Mouse (Mus musculus) stomach, postnatal 0 days (tissue): ENCODE measurements around the gene Rhoj. TPM values are rescaled to one million over a fixed set of nuclear protein-coding genes. Genes with fewer than 3 reads are reported as not detected.

Source experiments
- ATAC-seq: fragments of 200-750 bp; cut with Nextera tagmentation; 2 replicates; pipeline ENCODE4 v1.8.0; 2017; ENCODE audit not compliant: low FRiP score, low TSS enrichment
- DNase-seq: peaks from one replicate; pipeline ENCODE4 v3.0.0-alpha.2; 2016; ENCODE audit warnings: low spot score
- H3K27ac ChIP-seq: fragments of 300-500 bp; sonication (generic); replicated peaks from 2 replicates; pipeline ENCODE4 v1.5.1; 2014; ENCODE audit warnings: mild to moderate bottlenecking, control low read depth
- H3K27me3 ChIP-seq: fragments of 300-500 bp; sonication (generic); 2 replicates; pipeline ENCODE4 v1.6.1; 2014; ENCODE audit warnings: low read length; ENCODE audit not compliant: control insufficient read depth, insufficient read depth
- H3K36me3 ChIP-seq: fragments of 300-500 bp; sonication (generic); 2 replicates; pipeline ENCODE4 v1.6.1; 2014; ENCODE audit warnings: low read length, mixed read lengths; ENCODE audit not compliant: control insufficient read depth, insufficient read depth
- H3K4me1 ChIP-seq: fragments of 300-500 bp; sonication (generic); replicated peaks from 2 replicates; pipeline ENCODE4 v1.6.1; 2014; ENCODE audit warnings: antibody characterized with exemption; ENCODE audit not compliant: control insufficient read depth, insufficient read depth
- H3K4me2 ChIP-seq: fragments of 300-500 bp; sonication (generic); replicated peaks from 2 replicates; pipeline ENCODE4 v1.6.1; 2014; ENCODE audit warnings: low read depth, mild to moderate bottlenecking, control low read depth, moderate library complexity
- H3K4me3 ChIP-seq: fragments of 300-500 bp; sonication (generic); 2 replicates; pipeline ENCODE4 v1.5.1; 2014; ENCODE audit warnings: low read depth, low read length, control low read depth
- H3K9ac ChIP-seq: fragments of 300-500 bp; sonication (generic); 2 replicates; pipeline ENCODE4 v1.6.1; 2014; ENCODE audit warnings: mild to moderate bottlenecking, low read length, control low read depth, mixed read lengths
- H3K9me3 ChIP-seq: fragments of 300-500 bp; sonication (generic); 2 replicates; pipeline ENCODE4 v1.6.1; 2016; ENCODE audit warnings: low read length; ENCODE audit not compliant: control insufficient read depth
- CTCF ChIP-seq: IDR thresholded peaks from 2 replicates; pipeline ENCODE4 v1.5.1; 2016; ENCODE audit warnings: antibody characterized with exemption, low read depth, mild to moderate bottlenecking, moderate library complexity
- EP300 ChIP-seq: optimal IDR thresholded peaks from 2 replicates; pipeline ENCODE3; 2016; ENCODE audit warnings: antibody characterized with exemption
- WGBS: fragments of 180-500 bp; shearing (Covaris S2); extraction: QIAGEN DNeasy Blood & Tissue Kit; methylation state at CpG from one replicate; pipeline ENCODE4 v1.1.7; 2014; 5-methylcytosine and 5-hydroxymethylcytosine counted together
- polyA plus RNA-seq: library from polyadenylated mRNA; unstranded; fragments of >200 nt; fragmentation: Nextera tagmentation; extraction: Ambion mirVana; gene quantifications from 2 replicates; pipeline ENCODE4 v1.2.1, GENCODE M21; 2015

The Rhoj gene
- polyA plus RNA-seq, 1 experiment from 2014 or later = 43.0 TPM

DNA sequence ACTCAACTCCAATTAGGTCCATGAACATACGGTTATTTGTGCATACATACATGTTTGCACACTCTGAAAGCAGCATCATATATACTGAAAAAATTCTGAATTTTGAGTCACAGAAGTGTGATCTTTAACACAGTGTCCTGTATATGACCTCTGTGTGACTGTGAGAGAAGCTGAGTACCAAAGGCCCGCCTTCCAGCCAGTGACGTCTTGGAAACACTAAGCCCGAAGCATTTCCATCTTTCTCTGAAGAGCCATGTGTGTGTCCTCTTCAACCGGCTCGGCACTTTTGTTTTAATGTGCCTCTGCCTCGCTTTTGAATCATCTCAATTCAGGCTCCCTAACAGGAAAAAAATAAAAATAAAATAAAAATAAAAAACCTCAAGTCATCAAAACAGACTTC lies 43.7 kb downstream of the Rhoj start:
- Histone ChIP-seq H3K4me2 (no peak overlapping the region), H3K4me3 (no peak overlapping the region), H3K9ac (no peak overlapping the region), H3K4me1 (no peaks in the 10 kb centered on the region; the same call in 1 of the 2 replicates), H3K27me3 (no peaks in the 10 kb centered on the region), H3K36me3 (no peaks in the 10 kb centered on the region), H3K9me3 (no peaks in the 10 kb centered on the region), H3K27ac (peak overlapping the region; percentile 71)
- WGBS = 29% methylated on average over 7 of the region's 7 CpGs
- DNase-seq (no peak), ATAC-seq (peak; percentile 66; the same call in 1 of the 2 replicates)
- TF ChIP-seq CTCF (no peak), EP300 (no peak)

DNA sequence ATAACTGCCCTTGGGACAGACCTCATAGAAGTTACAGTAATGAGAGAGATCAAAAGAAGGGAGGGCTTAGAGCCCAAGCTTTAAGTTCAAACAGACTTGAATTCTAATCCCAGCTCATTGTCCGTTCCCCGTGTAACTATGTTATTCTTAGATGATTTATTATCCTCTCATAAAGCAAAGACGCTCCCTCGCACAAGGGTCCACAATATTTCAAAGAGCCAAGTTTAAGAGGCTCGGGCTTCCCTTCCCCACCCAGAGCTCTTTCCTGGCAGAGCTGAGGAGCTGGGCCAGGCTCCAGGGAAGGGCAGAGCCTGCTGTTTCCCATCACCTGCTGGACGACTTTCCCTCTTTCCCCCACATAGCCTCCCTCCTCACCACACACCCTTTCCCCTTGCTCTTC lies 44.3 kb downstream of the Rhoj start:
- DNase-seq = peak; percentile 57
- 16% methylated on average over 6 of the region's 6 CpGs for WGBS
- Histone ChIP-seq H3K27ac (peak overlapping the region; percentile 71), H3K36me3 (no peaks in the 10 kb centered on the region), H3K27me3 (no peaks in the 10 kb centered on the region), H3K9me3 (no peaks in the 10 kb centered on the region), H3K4me1 (no peaks in the 10 kb centered on the region; the same call in 1 of the 2 replicates), H3K4me2 (peak overlapping the region; percentile 34), H3K4me3 (no peak overlapping the region), H3K9ac (no peak overlapping the region; the same call in 1 of the 2 replicates)
- peak; percentile 70; the same call in 1 of the 2 replicates for ATAC-seq
- no peak for TF ChIP-seq CTCF
- TF ChIP-seq EP300 = no peak

GRCm38 (mm10) chr12:75354354-75354753 lies 46.2 kb downstream of the Rhoj start:
- H3K27ac ChIP-seq = peak overlapping the region; percentile 65; the same call in 1 of the 2 replicates
- WGBS = 42% methylated on average over 7 of the region's 7 CpGs
- H3K4me2 ChIP-seq = no peak overlapping the region
- H3K9ac ChIP-seq = no peak overlapping the region
- H3K36me3 ChIP-seq = no peaks in the 10 kb centered on the region
- TF ChIP-seq CTCF (no peak), EP300 (no peak)
- no peaks in the 10 kb centered on the region for H3K27me3 ChIP-seq
- ATAC-seq (no peak; the same call in 1 of the 2 replicates), DNase-seq (no peak)
- no peaks in the 10 kb centered on the region for H3K9me3 ChIP-seq
- H3K4me3 ChIP-seq = no peak overlapping the region
- H3K4me1 ChIP-seq = no peaks in the 10 kb centered on the region; the same call in 1 of the 2 replicates

- Histone ChIP-seq H3K4me1 (no peaks in the 10 kb centered on the region; the same call in 1 of the 2 replicates), H3K4me3 (no peak overlapping the region), H3K9me3 (no peaks in the 10 kb centered on the region), H3K9ac (no peak overlapping the region), H3K27ac (no peak overlapping the region), H3K27me3 (no peaks in the 10 kb centered on the region), H3K4me2 (no peak overlapping the region), H3K36me3 (no peaks in the 10 kb centered on the region)
- no peak for DNase-seq
- 90% methylated on average over 4 of the region's 4 CpGs for WGBS
- no peak for ATAC-seq
- TF ChIP-seq CTCF = no peak
- no peak for TF ChIP-seq EP300
Observed at GRCm38 (mm10) chr12:75357781-75358180, 49.7 kb downstream of the Rhoj start.

- 33% methylated on average over 4 of the region's 4 CpGs for WGBS
- Histone ChIP-seq H3K4me1 (no peaks in the 10 kb centered on the region), H3K36me3 (no peaks in the 10 kb centered on the region), H3K4me3 (no peak overlapping the region), H3K9ac (no peak overlapping the region), H3K9me3 (no peaks in the 10 kb centered on the region), H3K4me2 (no peak overlapping the region), H3K27ac (no peak overlapping the region), H3K27me3 (no peaks in the 10 kb centered on the region)
- ATAC-seq (no peak), DNase-seq (peak; percentile 34)
- TF ChIP-seq EP300 (no peak), CTCF (no peak)
Observed at GRCm38 (mm10) chr12:75358714-75359113, 50.6 kb downstream of the Rhoj start.

DNA sequence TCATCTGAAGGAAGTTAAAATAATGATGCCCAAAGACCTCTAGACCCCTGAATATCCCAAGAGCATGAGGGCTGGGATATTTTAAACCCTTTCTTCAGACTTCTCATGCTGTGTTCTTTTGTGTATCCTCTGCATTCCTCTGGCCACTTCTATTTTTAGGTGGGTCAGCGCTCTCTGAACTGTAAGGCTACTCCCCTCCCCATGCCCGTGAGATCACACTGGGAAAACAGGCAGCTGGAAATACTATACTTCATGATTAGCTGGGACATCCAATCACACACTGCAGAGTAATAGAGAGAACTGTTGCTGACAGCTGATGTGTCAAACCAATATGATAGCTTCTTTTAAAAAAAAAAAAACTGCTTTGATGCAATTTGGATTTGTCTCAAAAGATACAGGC lies 51.4 kb downstream of the Rhoj start:
- no peak overlapping the region for H3K9ac ChIP-seq
- H3K4me2 ChIP-seq = no peak overlapping the region
- H3K27ac ChIP-seq = no peak overlapping the region
- H3K27me3 ChIP-seq = no peaks in the 10 kb centered on the region
- ATAC-seq = no peak
- no peaks in the 10 kb centered on the region for H3K4me1 ChIP-seq
- no peak for DNase-seq
- WGBS = 56% methylated on average over 2 of the region's 2 CpGs
- no peak overlapping the region for H3K4me3 ChIP-seq
- H3K9me3 ChIP-seq = no peaks in the 10 kb centered on the region
- no peak for TF ChIP-seq EP300
- TF ChIP-seq CTCF = no peak
- no peaks in the 10 kb centered on the region for H3K36me3 ChIP-seq
